Mouse (Mus musculus): ENCODE results near the gene Atp6ap2. TPM values are rescaled to one million over a fixed set of nuclear protein-coding genes. Genes with fewer than 3 reads are reported as not detected.
"Not testable (repeated sequence)": the region's sequence is repeated elsewhere in the genome, so short reads cannot be mapped to it uniquely, and the experiment has no call there.

The Atp6ap2 gene
- 100 to 1,000 TPM; 182 to 193 TPM for total RNA-seq (2021)
- long read RNA-seq, transcript Atp6ap2-201 (9 exons, 2,324 nt), result major isoform, 249 of 273 reads
- long read RNA-seq, partial matches to known transcripts, result 14 of 273 reads
- long read RNA-seq, other reads (novel, unspliced or antisense), result 10 of 273 reads

DNA sequence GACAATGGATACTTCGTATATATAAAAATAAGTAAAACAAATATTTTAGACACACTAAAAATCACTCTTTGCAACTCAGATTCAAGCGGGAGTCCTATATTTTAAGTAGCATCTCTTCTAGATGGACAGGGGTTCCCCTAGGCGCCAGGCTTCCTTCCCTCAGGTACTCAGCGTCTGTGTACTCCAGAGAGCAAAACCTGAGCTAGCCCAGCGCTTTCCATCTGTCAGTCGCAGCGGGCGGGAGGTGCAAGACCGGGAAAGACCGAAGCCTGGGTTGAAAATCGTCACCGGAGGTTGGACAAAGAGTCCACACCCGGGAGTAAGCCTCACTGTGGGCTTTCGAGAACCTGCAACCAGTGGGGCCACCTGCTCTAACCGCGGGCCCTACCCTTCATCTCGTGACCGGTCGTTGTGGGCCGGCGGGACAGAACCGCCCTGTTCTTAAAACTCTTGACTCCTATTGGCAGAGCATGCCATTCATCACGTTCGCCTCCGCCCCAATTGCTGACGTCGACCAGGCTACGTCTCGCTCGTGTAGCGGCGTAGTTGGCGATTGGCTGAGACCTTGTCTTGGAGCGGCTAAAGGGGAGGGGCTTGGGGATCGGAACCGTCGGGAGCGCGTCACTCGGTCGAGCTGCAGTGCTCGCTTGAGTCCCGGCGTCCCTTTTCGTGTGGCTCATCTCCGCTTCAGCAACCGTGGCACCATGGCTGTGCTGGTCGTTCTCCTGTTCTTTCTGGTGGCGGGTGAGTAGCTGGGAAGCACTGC lies at the start of gene Atp6ap2:
TSS of gene Atp6ap2 (plus strand) at position 610 of the 766 bp plus-strand sequence.
- peak; percentile 92 to 96 for DNase-seq (ENCODE audit: low spot score in 2 of 2)

DNA sequence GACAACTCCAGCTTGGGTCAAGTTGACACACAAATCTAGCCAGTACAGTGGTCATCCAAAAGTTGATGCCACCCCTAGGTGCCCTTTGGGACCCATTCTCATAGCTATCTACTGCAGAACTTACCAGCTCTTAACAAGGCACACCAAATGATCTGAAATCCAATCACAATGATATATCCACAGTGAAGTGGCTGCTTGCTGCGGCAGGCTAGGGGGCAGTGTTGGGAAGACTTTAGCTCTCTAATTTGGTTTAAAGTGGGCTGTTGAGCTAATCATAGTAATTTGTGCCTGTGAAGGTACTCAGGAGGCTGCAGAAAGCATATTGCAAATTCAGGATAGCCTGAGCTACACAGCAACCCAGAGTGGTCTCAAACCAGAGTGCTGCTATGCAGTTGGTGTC lies 43.2 kb upstream of the Atp6ap2 start:
- DNase-seq (ENCODE audit: low spot score in 2 of 2), result no peak

DNA sequence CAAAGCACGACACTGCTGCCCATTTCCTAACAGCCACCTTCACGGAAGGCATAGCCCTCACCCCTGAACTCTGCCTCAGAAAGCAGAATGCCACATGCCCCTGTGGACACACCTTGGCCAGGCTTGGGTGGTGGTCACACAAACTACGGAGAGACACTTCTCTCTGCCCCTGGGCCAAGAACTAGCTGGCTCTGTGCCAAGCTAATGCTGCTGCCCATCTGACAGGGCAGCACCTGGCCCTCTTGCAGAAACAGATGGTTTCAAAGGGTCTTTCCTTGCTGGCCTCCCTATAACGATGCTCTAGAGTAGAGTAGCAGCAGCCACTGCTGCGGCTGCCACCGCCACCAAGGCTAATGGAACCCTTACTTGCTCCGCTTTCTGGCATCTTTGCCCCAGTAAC lies 30.5 kb upstream of the Atp6ap2 start:
- DNase-seq (ENCODE audit: low spot score in 2 of 2), result no peak

DNA sequence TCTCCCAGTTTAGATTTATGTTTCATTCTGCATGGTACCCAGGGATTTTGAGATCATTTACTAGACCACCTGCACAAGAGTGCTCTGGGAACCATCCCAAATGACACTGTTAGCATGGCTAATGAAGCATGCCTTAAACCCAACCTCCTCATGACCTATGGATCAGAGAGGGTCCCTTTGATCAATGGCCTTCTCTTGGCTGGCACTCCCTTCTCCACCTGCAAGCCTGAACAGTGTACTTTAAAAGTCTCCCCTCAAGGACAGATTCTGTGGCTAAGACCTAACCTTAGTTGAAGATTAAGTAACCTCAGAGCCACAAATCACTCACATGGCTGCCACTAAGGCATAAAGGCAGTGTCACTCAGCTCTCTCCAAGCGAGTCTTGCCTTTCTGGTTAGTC lies 16.2 kb upstream of the Atp6ap2 start:
- no peak for DNase-seq (ENCODE audit: low spot score in 2 of 2)

DNA sequence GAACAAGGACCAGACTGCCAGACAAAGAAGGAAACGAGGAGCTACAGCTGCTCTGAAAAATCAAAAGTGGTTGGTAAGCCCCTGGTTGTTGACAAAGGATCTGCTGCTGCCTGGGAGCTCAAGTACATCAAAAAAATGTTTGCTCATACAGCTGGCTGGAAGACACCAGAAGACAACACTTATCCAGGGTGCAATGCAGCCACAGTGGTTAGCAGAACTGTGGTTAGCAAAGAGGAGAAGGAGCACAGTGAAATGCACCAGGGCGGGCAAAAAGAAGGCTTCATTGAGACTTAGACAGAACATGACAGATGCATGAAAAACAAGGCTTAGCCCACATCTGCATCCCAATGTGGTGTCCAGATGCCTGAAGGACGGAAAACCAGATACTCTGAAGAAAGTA lies 9.7 kb upstream of the Atp6ap2 start:
- DNase-seq (ENCODE audit: low spot score in 2 of 2), result no peak

DNA sequence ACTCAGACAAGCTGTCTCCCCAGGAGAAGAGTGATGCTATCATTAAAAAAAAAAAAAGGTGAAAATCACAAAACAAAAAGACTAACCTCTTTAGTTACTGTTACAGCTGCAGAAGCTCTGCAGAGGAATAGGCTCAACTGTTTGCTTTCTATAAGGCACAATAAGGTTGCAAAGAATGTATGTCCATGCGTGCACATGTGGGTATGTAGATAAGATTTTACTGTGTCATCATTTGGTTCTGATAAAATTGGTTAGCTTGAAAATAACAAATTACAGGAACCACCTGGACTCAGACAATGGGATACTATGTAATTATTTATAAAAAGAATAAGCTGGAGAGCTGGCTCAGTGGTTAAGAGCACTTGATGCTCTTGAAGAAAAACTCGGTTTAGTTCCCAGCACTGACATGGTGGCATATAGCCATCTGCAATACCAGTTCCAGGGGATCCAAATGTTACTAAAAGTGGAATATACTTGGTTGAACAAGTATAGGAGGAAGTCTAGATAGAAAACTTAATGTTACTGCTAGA lies 9.2 kb upstream of the Atp6ap2 start:
- DNase-seq (ENCODE audit: low spot score in 2 of 2), result no peak

DNA sequence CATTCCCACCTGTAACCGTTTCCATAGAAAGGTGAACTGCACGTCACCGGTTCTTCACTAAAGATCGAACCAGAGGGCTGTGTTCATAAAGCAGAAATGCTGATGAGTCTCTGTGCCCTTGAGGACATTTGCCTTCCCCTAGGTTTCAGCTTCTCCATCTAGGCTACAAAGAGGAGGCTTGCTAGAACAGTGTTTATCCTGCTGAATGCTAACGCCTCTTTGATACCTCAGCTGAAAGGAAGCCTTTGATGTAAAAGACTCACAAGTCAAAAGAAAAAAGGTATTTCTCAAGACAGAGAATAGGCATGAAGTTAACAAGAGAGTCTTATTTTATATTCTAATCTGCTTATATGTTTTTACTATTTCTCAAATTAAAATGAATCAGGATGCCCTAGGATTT lies 4.3 kb upstream of the Atp6ap2 start:
- no peak for DNase-seq (ENCODE audit: low spot score in 2 of 2)

DNA sequence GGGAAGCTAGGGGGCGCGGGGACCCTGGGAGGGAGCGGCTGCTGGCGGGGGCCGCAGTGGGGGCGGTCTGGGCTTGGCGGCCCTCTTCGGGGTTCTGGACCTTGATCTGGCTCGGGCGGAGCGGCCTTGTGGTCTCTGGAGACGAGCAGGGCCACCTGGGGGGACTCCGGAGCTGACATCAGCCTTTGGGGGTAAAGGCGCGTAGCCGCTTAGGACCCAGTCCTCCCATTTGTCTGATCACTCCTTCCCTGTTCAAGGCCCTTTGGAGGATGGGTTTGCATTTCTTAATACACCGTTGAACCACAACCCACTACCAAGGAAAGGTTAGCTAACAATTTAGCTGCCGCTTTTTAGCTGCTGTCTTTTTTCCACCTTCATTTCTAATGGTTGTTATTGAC lies 356 bp downstream of the Atp6ap2 start:
- no peak for DNase-seq (ENCODE audit: low spot score in 2 of 2)

DNA sequence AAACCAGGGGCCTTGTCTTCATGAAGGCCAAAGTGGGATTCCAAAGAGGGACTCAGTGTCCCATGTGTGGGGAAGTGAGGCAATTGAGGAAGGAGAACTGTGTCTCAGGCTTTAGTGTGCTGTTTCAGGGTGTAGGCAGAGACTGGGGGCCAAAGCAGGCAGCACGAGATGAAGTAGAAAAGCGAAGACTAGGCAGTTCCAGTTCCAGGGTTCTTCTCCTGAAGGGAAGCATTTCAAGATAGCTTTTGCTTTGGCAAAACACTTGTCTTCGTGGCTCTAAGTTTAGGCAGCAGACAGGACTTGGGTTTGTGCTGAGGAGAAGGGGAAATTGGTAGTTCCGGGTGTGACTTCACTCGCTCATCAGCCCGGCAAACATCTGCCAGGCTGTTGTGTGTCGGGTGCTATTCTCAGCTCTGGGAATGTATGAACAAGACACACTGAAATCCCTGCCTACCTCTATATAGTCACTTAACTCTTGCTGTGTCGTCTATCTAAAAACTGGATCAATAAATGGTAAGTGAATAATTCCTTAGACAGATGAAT lies 3.9 kb downstream of the Atp6ap2 start:
- no peak for DNase-seq (ENCODE audit: low spot score in 2 of 2)

DNA sequence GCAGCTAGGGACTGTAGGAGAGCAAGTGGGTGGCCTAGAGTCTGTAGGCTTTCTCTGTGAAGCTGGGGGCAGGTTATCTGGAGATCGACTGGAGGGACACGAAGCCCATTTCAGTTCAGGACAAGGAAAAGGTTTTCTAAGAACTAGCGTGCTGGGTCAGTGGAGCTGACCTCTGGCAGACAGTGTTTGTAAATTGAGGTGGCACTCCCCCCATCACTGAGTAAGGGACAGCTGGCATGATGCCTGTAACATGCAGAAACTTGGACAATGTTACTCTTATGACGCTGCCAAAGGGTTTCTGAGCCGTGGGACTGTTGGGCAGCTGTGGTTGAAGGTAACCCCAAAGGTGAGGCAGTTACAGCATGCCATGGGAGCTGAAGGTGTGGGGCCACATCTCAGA lies 4.4 kb downstream of the Atp6ap2 start:
- DNase-seq (ENCODE audit: low spot score in 2 of 2), result no peak

DNA sequence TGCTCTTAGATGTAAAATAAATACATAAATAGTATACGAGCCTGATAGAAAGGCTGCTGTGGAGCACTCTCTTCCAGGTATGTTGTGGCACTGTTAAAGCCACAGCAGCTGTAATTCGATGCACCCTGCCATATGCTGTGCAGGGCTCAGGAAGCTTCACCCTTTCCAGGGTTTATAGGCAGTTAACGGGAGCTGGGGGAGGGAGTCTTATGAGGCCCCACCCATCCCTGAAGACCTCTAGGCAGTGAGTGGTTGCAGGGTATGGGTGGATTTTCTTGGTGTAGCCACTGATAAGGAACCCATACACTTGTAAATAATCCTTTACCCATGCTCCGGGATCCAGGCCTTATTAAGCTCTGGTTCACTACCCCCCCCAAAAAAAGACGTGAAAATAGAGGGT lies 6.2 kb downstream of the Atp6ap2 start:
- no peak for DNase-seq (ENCODE audit: low spot score in 2 of 2)

DNA sequence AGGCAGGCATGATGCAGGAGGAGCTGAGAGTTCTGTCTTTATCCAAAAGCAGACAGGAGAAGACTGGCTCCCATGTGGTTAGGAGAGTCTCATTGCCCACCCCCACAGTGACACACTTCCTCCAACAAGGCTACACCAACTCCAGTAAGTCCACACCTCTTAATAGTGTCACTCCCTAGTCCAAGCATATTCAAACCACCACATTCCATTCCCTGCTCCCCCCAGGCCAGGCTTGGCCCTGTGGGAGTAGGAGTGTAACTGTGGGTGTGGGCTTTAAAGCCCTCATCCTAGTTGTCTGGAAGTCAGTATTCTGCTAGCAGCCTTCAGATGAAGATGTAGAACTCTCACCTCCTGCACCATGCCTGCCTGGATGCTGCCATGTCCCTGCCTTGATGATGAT lies 22.9 kb downstream of the Atp6ap2 start:
- not testable (repeated sequence) for DNase-seq (ENCODE audit: low spot score in 2 of 2)

DNA sequence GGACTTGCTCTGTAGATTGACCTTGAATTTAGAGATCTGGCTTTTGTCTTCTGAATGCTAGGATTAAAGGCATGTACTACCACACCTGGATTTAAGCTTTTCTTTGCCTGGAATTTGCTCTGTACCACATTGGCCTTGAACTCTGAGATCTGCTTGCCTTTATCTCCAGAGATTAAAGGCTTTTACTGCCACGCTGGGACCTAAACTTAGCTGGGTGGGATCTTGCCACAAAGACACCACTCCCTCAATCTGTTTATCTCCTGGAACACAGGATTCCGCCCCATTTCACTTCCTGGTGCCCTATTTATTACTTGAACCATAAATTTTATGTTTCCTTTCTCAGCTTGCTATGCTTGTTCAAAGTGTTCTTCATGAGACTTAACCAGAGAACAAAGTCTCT lies 23.6 kb downstream of the Atp6ap2 start:
- DNase-seq (ENCODE audit: low spot score in 2 of 2), result no peak

DNA sequence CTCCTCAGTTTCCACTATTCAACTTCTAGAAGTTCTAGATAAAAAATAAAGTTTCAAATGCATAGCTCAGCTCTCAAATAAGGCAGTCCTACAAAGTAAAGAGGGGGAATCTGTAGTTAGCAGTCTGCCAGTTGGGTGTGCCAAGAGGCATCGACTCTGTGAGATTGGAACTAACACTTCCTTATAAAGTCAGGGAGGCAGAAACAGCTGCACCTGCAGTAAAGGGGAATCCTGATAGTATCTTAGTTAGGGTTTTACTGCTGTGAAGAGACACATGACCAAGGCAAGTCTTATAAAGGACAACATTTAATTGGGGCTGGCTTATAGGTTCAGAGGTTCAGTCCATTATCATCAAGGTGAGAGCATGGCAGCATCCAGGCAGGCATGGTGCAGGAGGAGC lies 24.8 kb downstream of the Atp6ap2 start:
- DNase-seq (ENCODE audit: low spot score in 2 of 2), result not testable (repeated sequence)

DNA sequence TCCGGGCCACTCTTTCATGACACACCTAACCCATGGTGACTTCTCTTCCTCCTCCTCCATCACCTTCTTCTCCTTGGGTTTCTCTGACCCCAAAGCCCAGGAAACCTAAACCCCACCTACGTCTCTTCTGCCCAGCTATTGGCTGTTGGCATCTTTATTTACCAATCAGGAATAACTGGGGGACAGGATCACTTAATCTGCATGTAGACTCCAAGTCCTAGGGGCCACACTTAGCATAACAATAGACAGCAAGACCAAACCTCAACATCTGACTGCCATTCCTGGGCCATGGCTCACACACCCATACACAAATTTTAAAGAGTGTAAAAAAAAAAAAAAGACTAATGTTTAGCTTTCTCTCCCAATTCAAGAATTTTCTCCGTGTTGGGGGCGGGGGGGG lies 37.5 kb downstream of the Atp6ap2 start:
- DNase-seq (ENCODE audit: low spot score in 2 of 2), result no peak

DNA sequence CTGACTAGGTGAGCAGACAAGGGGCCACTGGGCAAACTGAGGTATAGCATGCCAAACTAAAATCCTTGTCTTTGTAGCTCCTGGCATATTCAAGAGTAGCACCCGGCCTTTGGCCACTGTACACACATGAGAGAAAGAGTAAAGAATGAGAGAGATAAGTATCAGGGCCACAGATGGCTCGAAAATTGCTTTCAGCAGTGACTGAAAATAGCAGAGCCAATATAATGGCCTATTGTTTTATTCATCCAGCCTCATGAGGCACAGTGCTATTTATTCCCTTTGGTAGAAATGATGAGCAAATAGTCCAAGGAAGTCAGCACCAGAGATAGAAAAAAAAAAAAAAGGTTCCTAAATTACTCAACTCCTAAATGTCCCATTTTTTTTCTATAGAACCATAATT lies 57.4 kb downstream of the Atp6ap2 start:
- DNase-seq (ENCODE audit: low spot score in 2 of 2), result peak in 1 of 2 experiments; percentile 11

DNA sequence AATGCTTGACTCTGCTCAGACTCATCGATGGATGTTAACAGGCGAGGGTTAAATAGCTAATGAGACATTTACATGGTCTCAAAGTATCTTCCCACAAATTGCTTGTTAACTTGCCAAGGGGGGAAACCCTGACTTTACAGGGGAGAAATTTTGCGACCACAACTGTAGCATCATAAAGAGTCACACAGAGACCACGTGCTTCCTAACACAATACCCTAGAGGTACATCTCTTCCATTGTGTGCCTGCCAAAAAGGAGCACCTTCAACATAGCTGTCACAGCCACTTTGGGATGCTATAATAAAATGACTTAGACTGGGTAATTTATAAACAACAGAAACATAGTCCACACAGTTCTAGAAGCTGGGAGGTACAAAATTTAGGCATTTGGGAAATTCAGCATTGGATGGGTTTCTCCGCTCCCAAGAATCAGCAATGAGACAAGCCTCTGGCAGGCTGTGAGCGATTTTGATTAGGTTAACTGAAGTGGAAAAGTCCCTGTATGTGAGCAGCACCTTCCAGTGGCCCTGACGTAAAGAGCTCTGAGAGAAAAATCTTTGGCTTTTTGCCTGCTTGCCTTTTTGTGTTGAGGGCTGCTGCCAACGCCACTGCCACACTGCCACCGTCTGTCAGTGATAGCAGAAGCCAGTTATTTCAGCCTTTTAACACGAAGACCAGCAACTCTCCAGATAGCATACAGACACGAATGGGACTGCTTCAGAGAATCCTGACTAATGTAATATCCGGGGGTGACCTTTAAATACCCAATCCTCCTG lies 58.1 kb downstream of the Atp6ap2 start:
- DNase-seq (ENCODE audit: low spot score in 2 of 2), result peak in 1 of 2 experiments; percentile 51

DNA sequence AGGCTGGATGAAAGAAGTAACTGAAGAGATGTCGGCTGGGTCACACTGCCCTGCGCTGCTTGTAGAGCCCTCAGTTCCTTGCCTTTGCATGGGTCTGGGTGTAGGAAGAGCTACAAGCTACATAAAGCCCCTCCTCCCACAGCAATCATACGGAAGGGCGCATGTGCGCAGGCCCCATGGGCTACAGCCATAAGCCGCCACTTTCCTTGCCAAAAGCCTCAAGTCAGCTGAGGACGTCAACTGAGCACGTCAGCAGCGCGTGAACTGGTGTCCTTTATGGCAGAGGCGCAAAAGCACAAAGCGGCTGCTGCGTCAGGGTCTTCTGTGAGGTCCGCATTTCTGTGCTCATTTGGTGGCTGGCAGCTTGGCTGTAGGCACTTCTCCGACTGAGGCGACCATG lies 64.3 kb downstream of the Atp6ap2 start:
- no peak for DNase-seq (ENCODE audit: low spot score in 2 of 2)

DNA sequence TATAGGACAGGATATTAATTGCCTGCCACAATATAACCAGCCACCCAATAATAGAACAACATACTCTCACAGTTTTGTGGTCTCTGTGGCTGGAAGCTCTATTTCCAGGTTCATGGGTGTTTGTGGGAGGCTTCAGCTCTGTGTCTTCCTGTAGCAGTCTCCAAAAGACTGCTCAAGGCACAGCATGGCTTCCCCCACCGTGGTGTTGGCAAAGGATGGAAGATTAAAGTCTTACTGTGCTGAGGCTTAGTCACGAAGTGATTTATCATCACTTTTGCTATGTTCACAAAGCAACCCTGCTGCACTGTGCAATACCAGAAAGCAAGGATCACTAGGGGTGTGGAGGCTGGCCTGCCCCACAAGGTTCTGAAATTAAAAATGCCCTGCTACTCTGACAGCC lies 66.3 kb downstream of the Atp6ap2 start:
- DNase-seq (ENCODE audit: low spot score in 2 of 2), result no peak
